Mouse (Mus musculus) liver, embryonic 16.5 days (tissue): ENCODE data around the gene Cnih4. TPM values are rescaled to one million over a fixed set of nuclear protein-coding genes. Genes with fewer than 3 reads are reported as not detected.
A peak's percentile ranks its signal among the peaks of the same experiment; 100 is the strongest.

Source experiments
- ATAC-seq: fragments of 200-750 bp; cut with Nextera tagmentation; 2 replicates; pipeline ENCODE4 v1.8.0; 2017; ENCODE audit warnings: low read depth, mild to moderate bottlenecking, moderate number of reproducible peaks, moderate library complexity
- H3K27ac ChIP-seq: fragments of 300-500 bp; sonication (generic); 2 replicates; pipeline ENCODE4 v1.5.1; 2014; ENCODE audit warnings: mild to moderate bottlenecking, low read length
- H3K27me3 ChIP-seq: fragments of 300-500 bp; sonication (generic); 2 replicates; pipeline ENCODE4 v1.6.1; 2014; ENCODE audit warnings: low read depth, low read length, mixed read lengths; ENCODE audit not compliant: control insufficient read depth, insufficient read depth
- H3K36me3 ChIP-seq: fragments of 300-500 bp; sonication (generic); 2 replicates; pipeline ENCODE4 v1.6.1; 2014; ENCODE audit warnings: mild to moderate bottlenecking; ENCODE audit not compliant: control insufficient read depth, insufficient read depth
- H3K4me1 ChIP-seq: fragments of 300-500 bp; sonication (generic); 2 replicates; pipeline ENCODE4 v1.6.1; 2014; ENCODE audit warnings: low read depth, low read length, mixed read lengths; ENCODE audit not compliant: control insufficient read depth
- H3K4me2 ChIP-seq: fragments of 300-500 bp; sonication (generic); 2 replicates; pipeline ENCODE4 v1.6.1; 2014; ENCODE audit warnings: low read depth, low read length, mixed read lengths
- H3K4me3 ChIP-seq: fragments of 300-500 bp; sonication (generic); 2 replicates; pipeline ENCODE4 v1.5.1; 2014; ENCODE audit warnings: low read depth, mild to moderate bottlenecking, low read length
- H3K9ac ChIP-seq: fragments of 300-500 bp; sonication (generic); 2 replicates; pipeline ENCODE4 v1.6.1; 2014; ENCODE audit warnings: low read depth, low read length
- H3K9me3 ChIP-seq: fragments of 300-500 bp; sonication (generic); replicated peaks from 2 replicates; pipeline ENCODE4 v1.6.1; 2016; ENCODE audit warnings: low read length; ENCODE audit not compliant: control insufficient read depth
- WGBS: fragments of 180-500 bp; shearing (Covaris S2); extraction: QIAGEN DNeasy Blood & Tissue Kit; methylation state at CpG from one replicate; pipeline ENCODE4 v1.1.7; 2014; ENCODE audit not compliant: insufficient replicate concordance; 5-methylcytosine and 5-hydroxymethylcytosine counted together
- polyA plus RNA-seq: library from polyadenylated mRNA; unstranded; fragments of >200 nt; fragmentation: Nextera tagmentation; extraction: Ambion mirVana; gene quantifications from 2 replicates; pipeline ENCODE4 v1.2.1, GENCODE M21; 2015

Gene Cnih4
- polyA plus RNA-seq = 45.5 and 51.5 TPM in 2 replicates

- peaks cover 3% of the 10 kb centered on the region; the same call in 1 of the 2 replicates for H3K36me3 ChIP-seq
- peak; percentile 95 for ATAC-seq
- peak within 1 kb of the TSS; percentile 91 for H3K4me3 ChIP-seq
- peak within 1 kb of the TSS; percentile 97 for H3K27ac ChIP-seq
- WGBS = under 1% methylated on average over 52 of the region's 52 CpGs
- H3K4me2 ChIP-seq = peak within 1 kb of the TSS; percentile 79
- peaks cover 29% of the 10 kb centered on the region for H3K4me1 ChIP-seq
- H3K27me3 ChIP-seq = no peaks in the 10 kb centered on the region
- no peaks in the 10 kb centered on the region for H3K9me3 ChIP-seq
- H3K9ac ChIP-seq = peak within 1 kb of the TSS; percentile 88
Observed at GRCm38 (mm10) chr1:181143950-181144836, at the start of gene Cnih4, which contains the start of gene Nvl. Gene Cnih4 (plus strand): TSS chr1:181144693. Gene Nvl (minus strand): TSS chr1:181144204.

DNA sequence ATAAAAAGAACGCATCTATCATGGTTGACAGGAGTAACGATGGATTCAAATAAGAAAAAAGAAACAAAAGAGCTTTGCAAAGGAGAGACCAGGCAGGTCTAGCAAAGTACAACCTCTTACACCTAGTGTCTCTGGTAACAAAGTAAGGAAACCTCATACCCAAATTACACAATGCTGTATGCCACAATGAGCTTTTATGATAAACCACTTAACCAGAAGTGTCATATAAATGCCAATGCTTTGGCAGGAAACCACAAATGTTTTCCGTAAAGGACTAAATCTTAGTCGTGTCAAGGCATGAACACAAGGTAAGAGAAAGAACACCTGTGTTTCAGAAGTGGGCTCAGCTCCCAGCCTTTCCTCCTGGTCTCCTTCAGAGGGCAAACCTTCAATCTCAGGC is 27.4 kb upstream of the Cnih4 start:
- no peak overlapping the region for H3K9ac ChIP-seq
- 82% methylated on average over 4 of the region's 4 CpGs for WGBS
- H3K4me2 ChIP-seq = no peak overlapping the region
- no peak overlapping the region for H3K4me3 ChIP-seq
- no peak for ATAC-seq
- H3K36me3 ChIP-seq = peaks cover 27% of the 10 kb centered on the region
- H3K27ac ChIP-seq = no peak overlapping the region
- H3K4me1 ChIP-seq = no peaks in the 10 kb centered on the region
- no peaks in the 10 kb centered on the region for H3K27me3 ChIP-seq
- H3K9me3 ChIP-seq = no peaks in the 10 kb centered on the region

GRCm38 (mm10) chr1:181124145-181124544 is 20.3 kb upstream of the Cnih4 start:
- Histone ChIP-seq H3K4me1 (no peaks in the 10 kb centered on the region), H3K4me2 (no peak overlapping the region), H3K27me3 (no peaks in the 10 kb centered on the region), H3K9me3 (no peaks in the 10 kb centered on the region), H3K27ac (no peak overlapping the region), H3K9ac (no peak overlapping the region), H3K4me3 (no peak overlapping the region), H3K36me3 (peaks cover 32% of the 10 kb centered on the region)
- 63% methylated on average over 2 of the region's 2 CpGs for WGBS
- no peak for ATAC-seq

GRCm38 (mm10) chr1:181125916-181126315 is 18.6 kb upstream of the Cnih4 start:
- no peak for ATAC-seq
- H3K27me3 ChIP-seq = no peaks in the 10 kb centered on the region
- no peak overlapping the region for H3K4me2 ChIP-seq
- H3K27ac ChIP-seq = no peak overlapping the region
- H3K4me1 ChIP-seq = no peaks in the 10 kb centered on the region
- 90% methylated on average over 3 of the region's 3 CpGs for WGBS
- no peak overlapping the region for H3K4me3 ChIP-seq
- H3K9ac ChIP-seq = no peak overlapping the region
- peaks cover 34% of the 10 kb centered on the region for H3K36me3 ChIP-seq
- H3K9me3 ChIP-seq = no peaks in the 10 kb centered on the region

- ATAC-seq = no peak
- WGBS = 73% methylated on average over 9 of the region's 9 CpGs
- no peaks in the 10 kb centered on the region for H3K4me1 ChIP-seq
- H3K27me3 ChIP-seq = no peaks in the 10 kb centered on the region
- no peak overlapping the region for H3K27ac ChIP-seq
- peaks cover 34% of the 10 kb centered on the region for H3K36me3 ChIP-seq
- H3K9ac ChIP-seq = no peak overlapping the region
- no peak overlapping the region for H3K4me3 ChIP-seq
- no peaks in the 10 kb centered on the region for H3K9me3 ChIP-seq
- H3K4me2 ChIP-seq = no peak overlapping the region
Observed at GRCm38 (mm10) chr1:181126766-181127165, 17.7 kb upstream of the Cnih4 start.

- no peak overlapping the region for H3K4me2 ChIP-seq
- H3K36me3 ChIP-seq = peaks cover 35% of the 10 kb centered on the region
- H3K27ac ChIP-seq = no peak overlapping the region
- ATAC-seq = no peak
- no peak overlapping the region for H3K9ac ChIP-seq
- no peaks in the 10 kb centered on the region for H3K9me3 ChIP-seq
- H3K4me3 ChIP-seq = no peak overlapping the region
- no peaks in the 10 kb centered on the region for H3K4me1 ChIP-seq
- no peaks in the 10 kb centered on the region for H3K27me3 ChIP-seq
- 82% methylated on average over 6 of the region's 6 CpGs for WGBS
Observed at GRCm38 (mm10) chr1:181131915-181132314, 12.6 kb upstream of the Cnih4 start.

- H3K9ac ChIP-seq = no peak overlapping the region
- H3K4me3 ChIP-seq = no peak overlapping the region
- no peak for ATAC-seq
- H3K9me3 ChIP-seq = no peaks in the 10 kb centered on the region
- WGBS = 79% methylated on average over 7 of the region's 7 CpGs
- H3K4me1 ChIP-seq = peaks cover 8% of the 10 kb centered on the region
- no peak overlapping the region for H3K27ac ChIP-seq
- no peaks in the 10 kb centered on the region for H3K27me3 ChIP-seq
- H3K4me2 ChIP-seq = no peak overlapping the region
- peaks cover 24% of the 10 kb centered on the region for H3K36me3 ChIP-seq
Observed at GRCm38 (mm10) chr1:181138730-181139129, 5.8 kb upstream of the Cnih4 start.

DNA sequence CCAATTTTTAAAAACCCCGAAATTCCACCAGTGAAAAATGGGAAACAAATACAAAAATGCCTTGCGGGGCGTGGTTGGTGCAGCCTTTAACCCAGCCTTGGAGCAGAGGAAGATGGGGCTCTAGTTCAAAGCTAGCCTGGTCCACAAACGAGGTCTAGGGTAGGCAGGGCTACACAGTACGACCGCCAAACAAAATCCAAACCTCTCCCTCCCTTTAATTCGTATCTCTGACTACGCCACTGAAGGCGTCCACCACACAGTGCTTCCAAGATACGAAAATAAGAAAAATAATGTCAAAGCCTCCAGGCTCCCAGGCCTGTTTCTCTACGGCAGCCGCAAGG is 914 bp upstream of the Cnih4 start:
- Histone ChIP-seq H3K4me1 (peaks cover 23% of the 10 kb centered on the region), H3K27me3 (no peaks in the 10 kb centered on the region), H3K9ac (peak overlapping the region; percentile 88), H3K36me3 (peaks cover 3% of the 10 kb centered on the region; the same call in 1 of the 2 replicates), H3K4me3 (peak overlapping the region; percentile 91), H3K27ac (peak overlapping the region; percentile 97), H3K4me2 (peak overlapping the region; percentile 79), H3K9me3 (no peaks in the 10 kb centered on the region)
- 0% methylated on average over 12 of the region's 12 CpGs for WGBS
- peak; percentile 19 for ATAC-seq

DNA sequence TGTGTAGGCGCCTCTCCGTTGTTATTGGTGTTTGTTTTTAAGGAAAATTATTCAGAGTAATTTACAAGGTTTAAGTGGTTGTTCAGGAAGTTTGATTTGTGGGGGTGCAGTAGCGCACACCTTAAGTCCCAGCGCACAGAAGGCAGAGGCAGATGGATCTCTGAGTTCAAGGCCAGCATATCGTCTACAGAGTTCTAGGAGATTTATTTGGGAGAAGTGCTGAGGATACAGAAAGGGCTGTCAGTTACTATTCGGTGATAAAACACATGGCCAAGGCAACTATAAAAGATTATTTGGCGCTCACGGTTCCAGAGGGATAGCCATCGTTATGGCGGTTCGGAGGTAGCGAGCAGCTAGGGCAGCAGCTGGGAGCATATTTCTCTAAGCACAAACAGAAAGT is 473 bp downstream of the Cnih4 start:
- Histone ChIP-seq H3K27ac (peak overlapping the region; percentile 97), H3K4me1 (peaks cover 35% of the 10 kb centered on the region), H3K27me3 (no peaks in the 10 kb centered on the region), H3K9me3 (no peaks in the 10 kb centered on the region), H3K9ac (peak overlapping the region; percentile 88), H3K4me2 (peak overlapping the region; percentile 79), H3K4me3 (peak overlapping the region; percentile 91), H3K36me3 (peaks cover 3% of the 10 kb centered on the region; the same call in 1 of the 2 replicates)
- 4% methylated on average over 12 of the region's 12 CpGs for WGBS
- ATAC-seq = no peak
